Mouse (Mus musculus) liver, embryonic 14.5 days (tissue): ENCODE results near the gene Ankle1.

Experiments used
- CTCF ChIP-seq: IDR thresholded peaks from 2 replicates; pipeline ENCODE4 v1.5.1; 2016; ENCODE audit warnings: antibody characterized with exemption, low read depth, control low read depth
- EP300 ChIP-seq: IDR thresholded peaks from 2 replicates; pipeline ENCODE4 v1.6.1; 2016; ENCODE audit warnings: antibody characterized with exemption, low read depth

- no peak for TF ChIP-seq CTCF
- TF ChIP-seq EP300, result no peak
Observed at GRCm38 (mm10) chr8:71391696-71392095, 14.1 kb upstream of the Ankle1 start.
